Mouse (Mus musculus): ENCODE measurements around the gene Il13. TPM values are rescaled to one million over a fixed set of nuclear protein-coding genes. Genes with fewer than 3 reads are reported as not detected.

Il13 gene
- polyA plus RNA-seq, 1 experiment from 2014 or later, result 0.24 TPM

GRCm38 (mm10) chr11:53583151-53583550, 51.4 kb downstream of the Il13 start:
- peaks cover 29% of the 10 kb centered on the region for H3K36me3 ChIP-seq (ENCODE audit: control insufficient read depth, insufficient read depth)

More at GRCm38 (mm10) chr11:53583151-53583550, 51.4 kb downstream of the Il13 start:
- Histone ChIP-seq H3K9me3 (replicated peaks; ENCODE audit: control insufficient read depth, low read length) (no peaks in the 10 kb centered on the region), H3K4me1 (ENCODE audit: control insufficient read depth, insufficient read depth, low read length) (no peaks in the 10 kb centered on the region; the same call in 1 of the 2 replicates), H3K4me2 (ENCODE audit: low read depth, low read length) (no peak overlapping the region), H3K27me3 (ENCODE audit: control insufficient read depth, insufficient read depth, low read length) (no peaks in the 10 kb centered on the region), H3K9ac (ENCODE audit: low read length) (no peak overlapping the region), H3K4me3 (ENCODE audit: low read length) (no peak overlapping the region), H3K27ac (ENCODE audit: low read length) (no peak overlapping the region)
- no peak for ATAC-seq (replicated peaks; ENCODE audit: extremely low read depth, insufficient read depth, low FRiP score)
- WGBS, result 82% methylated on average over 10 of the region's 10 CpGs

Other genes starting within 250 kb of the Il13 start
- 0.39 TPM in 1 of 2 replicates, not detected in the other for gene Leap2, start 211.5 kb downstream of the Il13 start, polyA plus RNA-seq (2015; fragmentation: Nextera tagmentation; extraction: Ambion mirVana)
- 1,391 and 1,425 TPM in 2 replicates for gene Uqcrq, start 203.9 kb downstream of the Il13 start, polyA plus RNA-seq (2015; fragmentation: Nextera tagmentation; extraction: Ambion mirVana)
- 1.2 and 1.6 TPM in 2 replicates for gene Gdf9, start 203.7 kb downstream of the Il13 start, polyA plus RNA-seq (2015; fragmentation: Nextera tagmentation; extraction: Ambion mirVana)
- gene Gm10447, start 177.6 kb downstream of the Il13 start, polyA plus RNA-seq (2015; fragmentation: Nextera tagmentation; extraction: Ambion mirVana), result 0.06 and 0.09 TPM in 2 replicates
- gene Shroom1, start 177.5 kb downstream of the Il13 start, polyA plus RNA-seq (2015; fragmentation: Nextera tagmentation; extraction: Ambion mirVana), result 1.3 and 1.8 TPM in 2 replicates
- not detected in 2 replicates for gene Gm9837, start 164.2 kb downstream of the Il13 start, polyA plus RNA-seq (2015; fragmentation: Nextera tagmentation; extraction: Ambion mirVana)
- not detected in 2 replicates for gene Gm9945, start 154.5 kb downstream of the Il13 start, polyA plus RNA-seq (2015; fragmentation: Nextera tagmentation; extraction: Ambion mirVana)
- 0.17 and 0.18 TPM in 2 replicates for gene Sowaha, start 154.4 kb downstream of the Il13 start, polyA plus RNA-seq (2015; fragmentation: Nextera tagmentation; extraction: Ambion mirVana)
- gene Sept8, start 115.4 kb downstream of the Il13 start, polyA plus RNA-seq (2015; fragmentation: Nextera tagmentation; extraction: Ambion mirVana), result 22.9 and 23.3 TPM in 2 replicates
- 38.3 and 38.9 TPM in 2 replicates for gene Kif3a, start 67.3 kb downstream of the Il13 start, polyA plus RNA-seq (2015; fragmentation: Nextera tagmentation; extraction: Ambion mirVana)
- gene Il4, start 16.0 kb downstream of the Il13 start, polyA plus RNA-seq (2015; fragmentation: Nextera tagmentation; extraction: Ambion mirVana), result 0.51 and 1.1 TPM in 2 replicates
- 19.9 and 23.9 TPM in 2 replicates for gene Rad50, start 72.6 kb upstream of the Il13 start, polyA plus RNA-seq (2015; fragmentation: Nextera tagmentation; extraction: Ambion mirVana)
- not detected in 2 replicates for gene Il5, start 86.1 kb upstream of the Il13 start, polyA plus RNA-seq (2015; fragmentation: Nextera tagmentation; extraction: Ambion mirVana)
- gene Irf1, start 135.3 kb upstream of the Il13 start, polyA plus RNA-seq (2015; fragmentation: Nextera tagmentation; extraction: Ambion mirVana), result 17.2 and 25.7 TPM in 2 replicates
- 0.16 and 0.53 TPM in 2 replicates for gene Gm17334, start 138.5 kb upstream of the Il13 start, polyA plus RNA-seq (2015; fragmentation: Nextera tagmentation; extraction: Ambion mirVana)
- gene Gm12216, start 224.6 kb upstream of the Il13 start, polyA plus RNA-seq (2015; fragmentation: Nextera tagmentation; extraction: Ambion mirVana), result 1.4 and 2.7 TPM in 2 replicates